Mouse (Mus musculus) CH12.LX (cell line): ENCODE data around the gene Rrp1. TPM values are rescaled to one million over a fixed set of nuclear protein-coding genes. Genes with fewer than 3 reads are reported as not detected.

Experiments used
- DNase-seq: peaks from one replicate; pipeline ENCODE4 v3.0.0-alpha.2; 2013; ENCODE audit errors: extremely low read depth
- H3K27ac ChIP-seq: 2 replicates; pipeline ENCODE4 v1.5.1; 2012; ENCODE audit warnings: low read depth, mild to moderate bottlenecking, control low read depth, moderate library complexity; ENCODE audit not compliant: insufficient read depth
- H3K27me3 ChIP-seq: replicated peaks from 2 replicates; pipeline ENCODE3; 2012; ENCODE audit warnings: inconsistent platforms
- H3K36me3 ChIP-seq, 2 experiments: replicated peaks in 1 of 2; 2 replicates each; pipeline versions ENCODE3 to v1.6.1; 2012; ENCODE audit warnings: inconsistent platforms in 1 of 2, low read length in 1 of 2, mild to moderate bottlenecking in 1 of 2, mixed read lengths in 1 of 2, moderate library complexity in 1 of 2; ENCODE audit not compliant: control insufficient read depth in 1 of 2, insufficient read depth in 1 of 2
- H3K4me1 ChIP-seq, 2 experiments: 2 replicates each; pipeline ENCODE4 v1.6.1; 2012; ENCODE audit warnings: inconsistent platforms in 1 of 2, moderate library complexity in 1 of 2; ENCODE audit not compliant: insufficient read depth in 2 of 2, control insufficient read depth in 1 of 2
- H3K4me2 ChIP-seq: 2 replicates; pipeline ENCODE4 v1.6.1; 2012; ENCODE audit warnings: low read depth, mild to moderate bottlenecking, control low read depth; ENCODE audit not compliant: poor library complexity, insufficient read depth, severe bottlenecking
- H3K4me3 ChIP-seq, 3 experiments: fragments of 150-350 bp in 1 of 3; sonication (generic) in 1 of 3; replicated peaks in 1 of 3; 2 replicates each; pipeline versions ENCODE3 to v1.5.1; 2011 to 2012; ENCODE audit warnings: low read depth in 2 of 3, low read length in 2 of 3, mild to moderate bottlenecking in 2 of 3, moderate library complexity in 2 of 3, control low read depth in 1 of 3, improper control_type of control experiment in 1 of 3, inconsistent platforms in 1 of 3, mixed read lengths in 1 of 3; ENCODE audit not compliant: poor library complexity in 1 of 3
- H3K79me2 ChIP-seq: replicated peaks from 2 replicates; pipeline ENCODE4 v1.6.1; 2012; ENCODE audit warnings: mild to moderate bottlenecking, moderate library complexity; ENCODE audit not compliant: control insufficient read depth, poor library complexity, insufficient read depth, severe bottlenecking; ENCODE audit errors: extremely low read depth
- H3K9ac ChIP-seq: 2 replicates; pipeline ENCODE4 v1.6.1; 2012; ENCODE audit warnings: low read depth, mild to moderate bottlenecking, control low read depth, moderate library complexity; ENCODE audit not compliant: insufficient read depth
- H3K9me3 ChIP-seq: replicated peaks from 2 replicates; pipeline ENCODE3; 2012; ENCODE audit warnings: low read length, inconsistent platforms, mixed read lengths
- BHLHE40 ChIP-seq: IDR thresholded peaks from 2 replicates; pipeline ENCODE4 v1.6.1; 2011; ENCODE audit warnings: mild to moderate bottlenecking, low read depth, low read length, improper control_type of control experiment
- CHD1 ChIP-seq: IDR thresholded peaks from 2 replicates; pipeline ENCODE4 v1.6.1; 2012; ENCODE audit warnings: low read depth, low read length, improper control_type of control experiment, inconsistent platforms
- CTCF ChIP-seq, 2 experiments: IDR thresholded peaks in 1 of 2; conservative IDR thresholded peaks in 1 of 2; 2 replicates each; pipeline ENCODE4 v1.5.1; 2011 to 2012; ENCODE audit warnings: low read depth in 2 of 2, low read length in 2 of 2, improper control_type of control experiment in 1 of 2, inconsistent platforms in 1 of 2, mild to moderate bottlenecking in 1 of 2, moderate library complexity in 1 of 2
- E2F4 ChIP-seq: IDR thresholded peaks from 2 replicates; pipeline ENCODE4 v1.6.1; 2011; ENCODE audit warnings: low read depth, low read length, improper control_type of control experiment; ENCODE audit not compliant: insufficient replicate concordance
- ELF1 ChIP-seq: IDR thresholded peaks from 2 replicates; pipeline ENCODE4 v1.6.1; 2014; ENCODE audit warnings: low read depth, mild to moderate bottlenecking, inconsistent platforms, low read length, improper control_type of control experiment
- ETS1 ChIP-seq: conservative IDR thresholded peaks from 2 replicates; pipeline ENCODE4 v1.6.1; 2012; ENCODE audit warnings: low read depth, mild to moderate bottlenecking, inconsistent platforms, low read length, improper control_type of control experiment, moderate library complexity
- GABPA ChIP-seq: IDR thresholded peaks from 2 replicates; pipeline ENCODE4 v1.6.1; 2012; ENCODE audit warnings: low read depth, low read length, improper control_type of control experiment, inconsistent platforms; ENCODE audit not compliant: insufficient replicate concordance
- HCFC1 ChIP-seq: IDR thresholded peaks from 2 replicates; pipeline ENCODE4 v1.6.1; 2012; ENCODE audit warnings: low read depth, mild to moderate bottlenecking, inconsistent platforms, low read length, improper control_type of control experiment
- JUN ChIP-seq: IDR thresholded peaks from 2 replicates; pipeline ENCODE4 v1.6.1; 2011; ENCODE audit warnings: low read depth, mild to moderate bottlenecking, low read length, improper control_type of control experiment, moderate library complexity; ENCODE audit not compliant: insufficient read depth
- JUND ChIP-seq: conservative IDR thresholded peaks from 2 replicates; pipeline ENCODE4 v1.6.1; 2011; ENCODE audit warnings: low read depth, low read length, improper control_type of control experiment
- KAT2A ChIP-seq: IDR thresholded peaks from 2 replicates; pipeline ENCODE4 v1.6.1; 2012; ENCODE audit warnings: low read length, improper control_type of control experiment, inconsistent platforms; ENCODE audit not compliant: insufficient replicate concordance
- MAFK ChIP-seq: IDR thresholded peaks from 2 replicates; pipeline ENCODE4 v1.6.1; 2011; ENCODE audit warnings: low read length, improper control_type of control experiment; ENCODE audit not compliant: insufficient replicate concordance
- MEF2A ChIP-seq: IDR thresholded peaks from 2 replicates; pipeline ENCODE4 v1.6.1; 2014; ENCODE audit warnings: low read depth, mild to moderate bottlenecking, inconsistent platforms, low read length, improper control_type of control experiment, borderline replicate concordance
- MXI1 ChIP-seq: IDR thresholded peaks from 2 replicates; pipeline ENCODE4 v1.6.1; 2011; ENCODE audit warnings: mild to moderate bottlenecking, low read depth, low read length, improper control_type of control experiment
- MYC ChIP-seq: IDR thresholded peaks from 2 replicates; pipeline ENCODE4 v1.6.1; 2011; ENCODE audit warnings: low read depth, mild to moderate bottlenecking, improper control_type of control experiment, low read length
- NRF1 ChIP-seq: IDR thresholded peaks from 2 replicates; pipeline ENCODE4 v1.6.1; 2014; ENCODE audit warnings: low read depth, mild to moderate bottlenecking, inconsistent platforms, low read length, improper control_type of control experiment, moderate library complexity
- PAX5 ChIP-seq: IDR thresholded peaks from 2 replicates; pipeline ENCODE4 v1.6.1; 2012; ENCODE audit warnings: low read length, inconsistent platforms, mixed read lengths
- POLR2AphosphoS2 ChIP-seq: IDR thresholded peaks from 2 replicates; pipeline ENCODE4 v1.6.1; 2011; ENCODE audit warnings: low read depth, low read length, improper control_type of control experiment
- RAD21 ChIP-seq: IDR thresholded peaks from 2 replicates; pipeline ENCODE4 v1.6.1; 2011; ENCODE audit warnings: low read depth, mild to moderate bottlenecking, low read length, improper control_type of control experiment, moderate library complexity
- RCOR1 ChIP-seq: conservative IDR thresholded peaks from 2 replicates; pipeline ENCODE4 v1.6.1; 2012; ENCODE audit warnings: low read depth, mild to moderate bottlenecking, inconsistent platforms, low read length, improper control_type of control experiment
- SIN3A ChIP-seq: IDR thresholded peaks from 2 replicates; pipeline ENCODE4 v1.6.1; 2012; ENCODE audit warnings: low read length, improper control_type of control experiment, inconsistent platforms
- SMC3 ChIP-seq: IDR thresholded peaks from 2 replicates; pipeline ENCODE4 v1.6.1; 2011; ENCODE audit warnings: low read depth, low read length, improper control_type of control experiment
- TBP ChIP-seq: conservative IDR thresholded peaks from 2 replicates; pipeline ENCODE4 v1.6.1; 2011; ENCODE audit warnings: low read depth, low read length, improper control_type of control experiment
- TCF12 ChIP-seq: IDR thresholded peaks from 2 replicates; pipeline ENCODE4 v1.6.1; 2014; ENCODE audit warnings: low read depth, mild to moderate bottlenecking, inconsistent platforms, low read length, improper control_type of control experiment
- UBTF ChIP-seq: IDR thresholded peaks from 2 replicates; pipeline ENCODE4 v1.6.1; 2012; ENCODE audit warnings: low read depth, mild to moderate bottlenecking, inconsistent platforms, low read length, improper control_type of control experiment, moderate library complexity
- USF1 ChIP-seq: IDR thresholded peaks from 2 replicates; pipeline ENCODE4 v1.6.1; 2014; ENCODE audit warnings: low read depth, mild to moderate bottlenecking, inconsistent platforms, low read length, improper control_type of control experiment
- ZC3H11A ChIP-seq: IDR thresholded peaks from 2 replicates; pipeline ENCODE4 v1.6.1; 2012; ENCODE audit warnings: low read depth, mild to moderate bottlenecking, inconsistent platforms, low read length, improper control_type of control experiment
- ZKSCAN1 ChIP-seq: IDR thresholded peaks from 2 replicates; pipeline ENCODE4 v1.6.1; 2012; ENCODE audit warnings: low read depth, inconsistent platforms, low read length, improper control_type of control experiment, borderline replicate concordance
- ZNF384 ChIP-seq: IDR thresholded peaks from 2 replicates; pipeline ENCODE4 v1.6.1; 2012; ENCODE audit warnings: low read depth, low read length, improper control_type of control experiment, inconsistent platforms
- dilution Hi-C: fragments of 300-500 bp; cut with MboI; formaldehyde crosslinking; loops from 2 replicates; pipeline ENCODE4 v1.14.3; 2020; ENCODE audit warnings: low sequenced_read_pairs; ENCODE audit not compliant: extremely low pct_unique_long_range_greater_than_20kb, extremely low pct_ligation_motif_present
- in situ Hi-C: fragments of 300-500 bp; cut with MboI; formaldehyde crosslinking; loops from 3 replicates; pipeline ENCODE4 v1.14.3; 2019; ENCODE audit warnings: low sequenced_read_pairs, low pct_ligation_motif_present, low pct_unique_long_range_greater_than_20kb, mixed read lengths
- polyA plus RNA-seq: library from polyadenylated mRNA; unstranded; fragments of >175 nt; gene quantifications from 2 replicates; pipeline ENCODE4 v1.2.1, GENCODE M21; 2012; ENCODE audit warnings: low read depth; ENCODE audit not compliant: insufficient read length
- total RNA-seq, 2 experiments: library from RNA; depleted of rRNA; stranded (reverse); fragments of 300-350 nt in 1 of 2; fragments of >200 nt in 1 of 2; gene quantifications; 2 replicates each; pipeline ENCODE4 v1.2.3; 2012 to 2014

Gene Rrp1
- total and polyA plus RNA-seq, 3 experiments = 138 to 327 (median 189) TPM

- dilution Hi-C loops = no loop called here
- no peaks in the 10 kb centered on the region for H3K9me3 ChIP-seq
- no peak overlapping the region for H3K27ac ChIP-seq
- H3K27me3 ChIP-seq = no peaks in the 10 kb centered on the region
- in situ Hi-C loops = no loop called here
- H3K79me2 ChIP-seq = no peaks in the 10 kb centered on the region
- H3K36me3 ChIP-seq = peaks cover 3 to 55% of the 10 kb centered on the region in 2 experiments
- TF ChIP-seq SMC3 (peak; percentile 39), NRF1 (no peak), MAFK (no peak), USF1 (no peak), CTCF (conservative IDR thresholded peaks at IDR 0.05 in 1 of 2, IDR thresholded peaks at IDR 0.05 in 1 of 2; ENCODE audit: low read depth in 2 of 2, low read length in 2 of 2) (peak; percentile 42 to 67), RAD21 (peak; percentile 46), GABPA (no peak), TBP (no peak), JUN (no peak), ETS1 (no peak), E2F4 (no peak), KAT2A (no peak), POLR2AphosphoS2 (no peak), RCOR1 (no peak)
- no peak overlapping the region for H3K4me2 ChIP-seq
- DNase-seq = no peak
- H3K9ac ChIP-seq = no peak overlapping the region
- H3K4me1 ChIP-seq = peaks cover 3 to 20% of the 10 kb centered on the region in 2 experiments; a peak in 3 of 4 replicates
- H3K4me3 ChIP-seq = no peak overlapping the region
Measured at GRCm38 (mm10) chr10:78439550-78439949, 26.7 kb upstream of the Rrp1 start.

GRCm38 (mm10) chr10:78438094-78438493 is 25.3 kb upstream of the Rrp1 start:
- Histone ChIP-seq H3K4me3 (no peak overlapping the region), H3K27ac (no peak overlapping the region), H3K79me2 (no peaks in the 10 kb centered on the region), H3K27me3 (no peaks in the 10 kb centered on the region), H3K36me3 (peaks cover 0 to 43% of the 10 kb centered on the region in 2 experiments), H3K9ac (no peak overlapping the region), H3K9me3 (no peaks in the 10 kb centered on the region), H3K4me1 (peaks cover 3 to 16% of the 10 kb centered on the region in 2 experiments; a peak in 3 of 4 replicates), H3K4me2 (no peak overlapping the region)
- dilution Hi-C loops = no loop called here
- in situ Hi-C loops = no loop called here
- peak; percentile 76 for DNase-seq
- TF ChIP-seq POLR2AphosphoS2 (no peak), SMC3 (peak; percentile 82), USF1 (no peak), BHLHE40 (0 out of 2 replicates have a peak, but pooled peaks have one; percentile 7), ETS1 (no peak), CHD1 (no peak), ELF1 (no peak), MEF2A (peak; percentile 28; the same call in 1 of the 2 replicates), HCFC1 (no peak), MXI1 (no peak), CTCF (conservative IDR thresholded peaks at IDR 0.05 in 1 of 2, IDR thresholded peaks at IDR 0.05 in 1 of 2; ENCODE audit: low read depth in 2 of 2, low read length in 2 of 2) (peak; percentile 88 to 89), ZKSCAN1 (no peak), JUN (no peak), TCF12 (no peak), ZC3H11A (peak; percentile 53; the same call in 1 of the 2 replicates), MAFK (no peak), RAD21 (peak; percentile 76), UBTF (no peak), JUND (no peak), MYC (0 out of 2 replicates have a peak, but pooled peaks have one; percentile 28), PAX5 (no peak), ZNF384 (no peak), KAT2A (no peak), TBP (no peak), SIN3A (no peak), NRF1 (no peak)
- TF ChIP-seq, all 38 proteins: peak for 7
